Mouse (Mus musculus): ENCODE measurements around the gene Per2.
"Not testable (repeated sequence)": the region's sequence is repeated elsewhere in the genome, so short reads cannot be mapped to it uniquely, and the experiment has no call there.

The Per2 gene

DNA sequence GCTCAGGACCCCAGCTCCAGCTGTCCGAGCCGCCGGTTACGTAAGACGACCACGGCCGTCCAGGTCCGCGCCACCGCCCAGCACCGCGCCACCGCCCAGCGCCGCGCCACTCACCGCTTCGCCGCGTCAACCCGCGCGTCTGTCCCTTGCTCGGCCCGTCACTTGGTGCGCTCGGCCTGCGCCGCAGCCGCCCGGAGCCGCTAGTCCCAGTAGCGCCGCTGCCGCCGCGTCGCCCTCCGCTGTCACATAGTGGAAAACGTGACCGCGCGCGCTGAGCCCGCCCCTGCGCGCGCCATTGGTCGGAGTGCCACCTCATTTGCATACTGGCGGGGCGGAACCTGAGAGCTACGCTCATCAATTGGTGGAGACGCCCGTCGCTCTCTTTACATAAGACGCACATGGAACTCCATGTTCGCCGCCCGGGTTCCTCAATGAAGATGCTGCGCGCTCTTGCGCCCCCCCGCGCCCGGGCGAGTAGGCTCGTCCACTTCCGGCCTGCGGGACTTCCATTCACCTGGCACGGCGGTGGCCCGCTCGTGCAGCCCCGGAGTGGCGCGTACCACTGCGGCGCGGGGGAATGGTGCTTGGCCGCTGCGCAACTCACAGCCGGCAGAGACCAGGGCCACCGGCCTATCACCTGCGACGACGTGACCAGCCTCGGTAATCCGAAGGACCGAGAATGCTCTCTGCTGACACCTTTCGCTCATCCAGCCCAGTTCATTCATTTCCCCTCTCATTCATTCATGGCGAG, at the start of gene Per2:
Per2 (minus strand) TSS at position 266 of the 751 bp plus-strand sequence.
- in situ Hi-C loops (cut with MboI): no loop called here

DNA sequence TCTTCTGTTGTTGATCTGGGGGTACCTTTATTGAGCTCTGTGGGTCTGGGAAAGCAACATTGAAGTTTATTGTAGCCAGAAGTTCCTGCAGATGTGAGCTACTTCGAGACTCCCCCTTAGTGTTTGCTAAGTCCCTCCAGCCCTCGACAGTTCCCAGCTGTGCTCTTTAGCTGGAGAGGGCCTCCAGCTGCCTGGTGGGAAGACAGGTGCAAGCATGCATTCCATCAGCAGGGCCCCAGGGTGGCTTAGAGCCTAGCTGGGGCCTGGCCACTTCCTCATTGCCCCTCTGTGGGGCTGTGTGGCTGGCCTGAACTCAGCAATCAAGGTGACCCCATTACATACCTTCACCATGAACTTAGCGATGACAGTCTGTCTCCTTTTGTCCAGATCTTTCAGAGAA, 45.5 kb upstream of the Per2 start:
- in situ Hi-C loops (cut with MboI): no loop called here

DNA sequence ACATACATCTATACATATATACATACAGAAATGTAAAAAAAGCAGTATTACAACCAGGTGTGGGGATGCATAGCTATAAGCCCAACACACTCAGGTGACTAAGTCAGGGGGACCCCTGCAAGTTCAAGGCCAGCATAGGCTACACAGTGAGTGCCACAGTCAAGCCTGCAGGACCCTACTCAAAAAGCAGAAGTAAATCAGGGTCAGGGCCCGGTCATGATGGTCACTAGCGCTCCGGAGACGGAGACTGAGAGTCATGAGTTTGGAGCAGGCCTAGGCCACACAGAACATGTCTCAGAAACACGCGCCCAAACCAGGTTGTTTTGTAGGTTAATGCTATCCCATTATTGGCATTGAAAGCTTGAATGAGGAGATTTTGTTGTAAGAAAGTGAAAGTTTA, 39.5 kb upstream of the Per2 start:
- in situ Hi-C loops (cut with MboI): no loop called here

DNA sequence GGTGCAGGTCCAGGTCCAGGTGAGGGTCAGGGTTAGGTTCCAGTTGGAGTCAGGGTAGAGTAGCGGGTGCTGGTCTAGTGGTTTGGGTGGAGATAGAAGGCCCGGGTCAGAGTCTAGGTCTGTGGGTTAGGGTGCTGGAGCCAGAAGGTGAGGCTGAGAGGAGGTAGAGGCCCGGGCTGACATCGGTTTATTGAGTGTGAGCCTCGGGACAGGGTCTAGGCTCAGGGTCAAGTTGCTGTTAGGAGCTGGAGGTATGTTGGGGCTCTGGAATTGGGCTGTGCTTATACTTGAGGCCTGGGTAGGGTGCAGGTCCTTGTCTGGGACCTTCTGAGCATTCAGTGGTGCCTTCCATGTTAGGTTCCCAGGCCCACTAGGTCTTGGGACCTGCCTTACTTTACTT, 36.2 kb upstream of the Per2 start:
- in situ Hi-C loops (cut with MboI): no loop called here

DNA sequence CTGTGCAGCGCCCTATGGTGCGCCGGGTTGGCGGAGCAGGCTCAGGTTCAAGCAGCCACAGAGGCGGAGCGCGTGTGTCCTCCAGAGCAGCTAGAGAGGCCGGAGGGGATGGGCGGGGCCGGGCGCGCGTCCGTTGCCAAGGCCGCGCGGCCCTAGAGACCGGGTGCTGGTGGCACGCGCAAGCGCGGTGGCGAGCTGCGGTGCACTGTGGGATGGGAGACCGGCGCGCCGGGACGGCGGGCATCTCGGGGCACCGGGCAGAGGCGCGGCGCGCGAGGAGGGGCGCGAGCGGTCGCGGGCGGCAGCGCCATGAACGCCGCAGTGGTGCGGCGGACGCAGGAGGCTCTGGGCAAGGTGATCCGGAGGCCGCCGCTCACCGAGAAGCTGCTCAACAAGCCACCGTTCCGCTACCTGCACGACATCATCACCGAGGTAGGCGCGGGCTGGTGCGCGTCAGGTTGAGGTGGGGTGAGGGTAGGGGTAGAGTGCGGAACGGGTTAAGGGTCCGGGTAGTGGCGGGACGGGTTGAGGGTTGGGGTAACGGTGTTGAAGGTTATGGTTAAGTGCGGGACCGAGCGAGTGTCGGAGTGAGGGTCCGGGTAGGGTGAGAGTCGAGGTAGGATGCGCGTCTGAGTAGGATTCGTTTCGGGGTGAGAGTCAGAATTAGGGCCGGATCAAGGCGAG, 35.5 kb upstream of the Per2 start, which contains the start of gene Traf3ip1:
Traf3ip1 (plus strand) TSS at position 191 of the 684 bp plus-strand sequence.
- in situ Hi-C loops (cut with MboI): no loop called here

DNA sequence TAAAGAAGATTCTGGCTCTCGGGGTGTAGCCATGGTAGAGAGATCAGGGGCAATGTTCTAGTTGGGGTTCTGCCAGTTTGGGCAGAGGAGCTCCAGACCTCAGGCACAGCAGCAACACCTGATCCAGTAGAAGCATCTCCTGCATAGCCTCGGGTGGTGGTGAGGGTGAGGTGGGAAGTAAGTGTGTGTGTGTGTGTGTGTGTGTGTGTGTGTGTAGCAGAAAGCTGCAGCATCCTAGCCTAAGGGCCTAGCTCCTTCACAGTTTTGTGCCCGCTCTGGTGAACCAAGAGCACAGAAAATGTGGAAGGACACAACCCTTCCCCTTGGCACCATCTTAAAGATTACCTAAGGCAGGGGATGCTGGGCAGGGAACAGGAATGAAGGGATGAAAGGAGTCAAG, 34.8 kb upstream of the Per2 start:
- in situ Hi-C loops (cut with MboI): no loop called here

DNA sequence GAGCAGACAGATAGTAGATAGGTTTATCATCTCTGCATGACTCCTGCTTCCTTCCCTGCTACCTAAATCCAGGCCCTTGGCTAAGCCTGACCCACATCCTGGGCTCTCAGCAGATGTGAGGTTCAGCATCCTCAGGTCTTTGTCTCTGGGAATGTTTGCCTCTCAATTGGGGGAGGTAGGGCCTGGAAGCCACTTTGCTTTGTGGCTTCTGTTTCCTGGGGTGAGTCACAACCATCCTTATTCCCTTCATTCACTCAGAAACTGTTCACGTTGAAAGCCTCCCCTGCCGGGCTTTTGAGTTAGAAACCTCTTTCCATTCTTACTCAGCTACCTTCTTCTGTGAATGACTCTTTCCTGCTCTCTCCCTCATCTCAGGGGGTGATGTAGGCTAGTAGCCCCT, 33.6 kb upstream of the Per2 start:
- in situ Hi-C loops (cut with MboI): no loop called here

DNA sequence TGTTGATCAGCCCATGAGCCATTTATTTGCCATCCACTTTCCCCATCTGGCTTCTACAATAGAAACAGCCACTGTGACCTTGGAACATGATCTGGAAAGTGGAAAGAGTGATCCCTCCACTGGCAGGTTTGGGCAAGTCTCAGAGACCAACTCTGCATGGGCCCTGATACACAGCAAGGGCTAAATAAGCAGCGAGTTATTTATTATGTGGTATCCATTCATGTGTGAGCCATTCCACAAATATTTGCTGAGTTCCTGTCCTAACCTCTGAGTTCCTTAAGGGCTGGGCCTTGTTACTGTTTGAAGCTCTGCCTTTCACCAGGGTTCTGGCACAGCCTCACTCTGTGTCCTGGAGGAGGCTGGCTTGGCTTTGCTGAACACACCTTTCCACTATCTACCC, 31.2 kb upstream of the Per2 start:
- in situ Hi-C loops (cut with MboI): no loop called here

DNA sequence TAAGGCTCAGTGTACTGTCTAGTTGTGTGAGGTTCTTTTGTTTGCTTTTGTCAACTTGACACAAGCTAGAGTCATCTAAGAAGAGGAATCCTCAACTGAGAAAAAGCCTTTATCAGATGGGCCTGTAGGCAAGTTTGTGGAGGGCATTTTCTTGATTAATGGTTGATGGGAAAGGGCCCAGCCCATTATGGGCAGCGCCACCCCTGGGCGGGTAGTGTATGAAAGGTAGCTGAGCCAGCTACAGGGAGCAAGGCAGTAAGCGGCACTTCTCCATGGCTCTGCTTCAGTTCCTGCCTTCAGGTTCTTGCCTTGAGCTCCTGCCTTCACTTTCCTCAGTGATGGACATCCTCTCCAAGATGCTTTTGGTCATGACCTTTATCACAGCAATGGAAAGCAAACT, 27.0 kb upstream of the Per2 start:
- in situ Hi-C loops (cut with MboI): no loop called here

DNA sequence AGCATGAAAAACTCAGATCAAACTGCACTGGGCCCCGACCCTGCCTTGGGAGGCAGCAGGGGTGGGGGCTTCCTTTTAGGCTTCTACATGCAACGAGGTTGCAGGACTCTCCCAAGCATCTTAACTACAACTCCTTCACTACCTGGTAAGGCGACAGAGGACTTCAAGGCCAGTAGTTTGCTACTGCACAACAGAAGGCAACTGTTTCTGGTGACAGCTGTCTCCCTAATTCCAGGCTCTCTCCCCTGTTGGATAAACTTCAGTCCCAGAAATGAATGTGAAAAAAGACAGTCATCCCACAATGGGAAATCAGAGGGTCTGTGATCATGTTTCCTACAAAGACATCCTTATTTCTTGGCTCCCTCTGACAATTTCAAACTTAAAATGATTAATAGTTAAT, 26.3 kb upstream of the Per2 start:
- in situ Hi-C loops (cut with MboI): no loop called here

DNA sequence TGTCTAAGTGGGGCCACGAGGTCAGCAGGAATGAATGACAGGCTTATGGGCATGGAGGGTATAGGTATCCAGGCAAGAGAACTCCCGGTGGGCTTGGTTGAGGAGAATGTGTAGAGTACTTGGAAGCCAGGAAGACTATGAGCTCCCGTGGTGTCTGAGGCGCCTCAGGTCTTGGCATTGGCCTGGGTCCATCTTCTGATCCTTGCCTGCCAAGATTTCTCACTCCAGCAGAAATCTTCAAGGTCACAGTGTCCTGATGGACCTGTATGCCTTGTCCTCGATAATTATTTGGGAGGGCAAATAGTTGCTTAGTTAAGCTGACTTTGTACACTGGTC, 24.9 kb upstream of the Per2 start:
- in situ Hi-C loops (cut with MboI): no loop called here

DNA sequence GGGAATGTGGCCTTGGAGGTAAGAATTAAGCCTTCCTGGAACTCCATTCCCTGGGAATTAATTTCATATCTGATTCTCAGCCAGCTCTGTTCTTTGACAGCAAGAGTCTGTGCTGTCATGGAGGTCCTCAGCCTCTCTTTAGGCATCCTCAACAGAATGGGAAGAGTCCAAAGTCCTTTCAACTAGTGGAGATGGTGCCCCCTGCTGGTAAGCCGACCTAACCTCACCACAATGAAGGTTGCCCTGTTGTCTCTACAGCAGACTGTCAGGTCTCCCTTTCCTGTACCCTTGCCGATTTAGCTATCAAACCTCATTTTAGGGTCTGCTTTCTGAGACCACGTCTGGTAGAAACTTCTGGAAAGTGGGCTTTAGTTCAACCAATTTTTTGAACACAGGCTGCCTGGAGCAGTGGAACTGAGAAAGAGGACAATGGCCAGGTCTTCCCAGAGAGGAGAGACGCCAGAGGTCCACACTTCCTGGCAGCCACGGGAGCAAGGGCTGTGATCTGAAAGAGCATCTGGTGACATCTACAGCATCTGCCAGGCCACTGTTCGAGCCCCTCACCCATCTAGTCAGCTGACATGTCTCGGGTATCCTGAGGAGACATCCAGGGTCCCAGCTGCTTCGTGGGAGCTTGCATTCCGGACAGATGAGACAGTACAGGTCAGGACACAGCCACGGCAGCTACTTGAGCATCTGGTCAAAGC, 24.3 kb upstream of the Per2 start:
- in situ Hi-C loops (cut with MboI): no loop called here

DNA sequence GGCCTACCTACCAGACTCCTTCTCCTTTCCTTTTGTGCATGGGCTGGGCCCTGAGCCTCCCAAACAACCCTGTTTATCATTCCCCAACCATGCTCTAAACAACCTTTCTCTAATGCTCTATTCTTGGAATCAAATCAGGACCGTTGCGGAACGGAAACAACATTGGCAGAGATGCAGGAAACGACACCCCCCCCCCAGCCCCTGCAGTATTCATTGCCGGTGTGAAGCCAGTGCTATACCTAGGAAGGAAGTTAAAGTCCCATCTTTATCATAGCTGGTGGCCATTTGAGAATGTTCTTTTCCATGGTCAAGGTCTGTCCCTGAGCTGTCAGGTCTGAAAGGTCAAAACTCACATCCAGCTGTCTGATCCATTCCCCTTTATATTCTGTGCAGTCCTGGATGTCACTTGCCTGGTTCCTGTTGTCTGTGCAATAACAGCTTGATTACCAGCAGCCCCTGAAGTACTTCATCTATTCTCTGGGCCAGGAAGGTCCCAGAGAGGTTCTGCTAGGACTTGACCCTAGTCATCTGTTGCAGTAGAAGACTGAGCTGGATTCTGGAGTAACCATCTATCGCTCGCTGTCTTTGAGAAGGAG, 23.6 kb upstream of the Per2 start:
- in situ Hi-C loops (cut with MboI): no loop called here

DNA sequence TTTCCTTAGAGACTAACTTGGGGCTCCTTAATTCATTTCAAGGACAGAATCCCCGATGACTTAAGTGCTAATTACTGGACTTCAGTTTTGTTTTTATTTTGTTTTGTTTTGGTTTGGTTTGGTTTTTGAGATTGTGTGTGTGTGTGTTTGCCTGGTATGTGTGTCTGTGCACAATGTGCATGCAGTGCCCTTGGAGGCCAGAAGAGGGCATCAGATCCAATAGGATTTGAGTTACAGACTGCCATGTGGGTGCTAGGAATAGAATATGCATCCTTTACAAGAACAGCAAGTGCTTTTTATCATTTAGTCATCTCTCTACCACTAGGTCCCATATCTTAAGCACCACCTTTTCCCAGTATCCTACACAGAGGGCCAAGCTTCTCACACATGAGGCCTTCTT, 19.8 kb upstream of the Per2 start:
- in situ Hi-C loops (cut with MboI): no loop called here

DNA sequence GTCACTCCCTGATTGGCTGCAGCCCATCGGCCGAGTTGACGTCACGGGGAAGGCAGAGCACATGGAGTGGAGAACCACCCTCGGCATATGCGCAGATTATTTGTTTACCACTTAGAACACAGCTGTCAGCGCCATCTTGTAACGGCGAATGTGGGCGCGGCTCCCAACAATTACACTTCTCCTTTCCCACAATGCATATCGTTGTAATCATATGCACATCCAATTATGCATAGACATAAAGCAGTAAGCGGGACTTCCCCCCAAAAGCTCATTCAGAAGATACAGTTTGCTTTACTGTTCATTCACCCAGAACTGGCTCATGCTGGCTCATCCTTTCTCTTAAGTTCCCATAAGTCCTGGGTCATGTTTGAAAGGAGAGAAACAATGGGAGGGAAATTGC, 19.0 kb upstream of the Per2 start:
- in situ Hi-C loops (cut with MboI): not testable (repeated sequence)

DNA sequence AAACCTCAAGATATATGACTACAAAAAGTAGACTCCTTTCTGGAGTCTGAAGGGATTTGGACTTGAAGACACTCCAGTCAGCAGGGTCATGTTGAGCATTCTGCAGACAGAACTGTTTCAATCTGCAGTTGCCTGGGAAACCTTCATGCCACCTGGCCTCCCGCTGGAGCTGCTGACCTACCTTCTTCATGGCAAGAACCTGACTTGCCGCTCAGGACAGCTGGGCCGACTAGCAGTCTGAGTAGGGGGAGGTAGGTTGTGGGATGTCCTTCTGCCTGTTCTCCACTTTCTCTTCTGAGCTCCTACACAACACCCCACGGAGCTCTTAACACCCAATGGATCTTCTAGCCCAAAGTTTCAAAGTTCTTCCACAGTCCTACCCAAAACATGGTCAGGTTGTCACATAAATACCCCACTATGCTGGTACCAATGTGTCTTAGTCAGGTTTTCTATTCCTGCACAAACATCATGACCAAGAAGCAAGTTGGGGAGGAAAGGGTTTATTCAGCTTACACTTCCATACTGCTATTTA, 10.8 kb upstream of the Per2 start:
- in situ Hi-C loops (cut with MboI): no loop called here

DNA sequence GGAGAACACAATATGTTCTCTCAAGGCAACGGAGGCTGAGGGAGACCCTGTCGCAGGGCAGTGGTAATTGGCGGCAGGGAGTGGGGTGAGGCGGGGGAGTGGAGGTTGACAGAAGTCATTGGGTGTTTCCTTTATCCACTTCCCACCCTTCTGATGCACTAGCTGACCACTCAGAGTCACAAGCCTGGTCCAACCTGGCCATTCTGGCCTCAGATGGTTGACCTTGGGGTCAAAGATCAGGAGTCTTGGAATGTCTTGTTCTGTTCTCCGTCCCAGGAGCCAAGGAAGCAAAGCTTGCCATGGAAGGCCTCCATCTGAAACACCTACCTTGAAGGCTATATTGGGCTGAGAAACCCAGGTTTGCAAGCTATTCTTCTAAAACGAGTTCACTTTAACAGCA, 7.1 kb upstream of the Per2 start:
- in situ Hi-C loops (cut with MboI): no loop called here

DNA sequence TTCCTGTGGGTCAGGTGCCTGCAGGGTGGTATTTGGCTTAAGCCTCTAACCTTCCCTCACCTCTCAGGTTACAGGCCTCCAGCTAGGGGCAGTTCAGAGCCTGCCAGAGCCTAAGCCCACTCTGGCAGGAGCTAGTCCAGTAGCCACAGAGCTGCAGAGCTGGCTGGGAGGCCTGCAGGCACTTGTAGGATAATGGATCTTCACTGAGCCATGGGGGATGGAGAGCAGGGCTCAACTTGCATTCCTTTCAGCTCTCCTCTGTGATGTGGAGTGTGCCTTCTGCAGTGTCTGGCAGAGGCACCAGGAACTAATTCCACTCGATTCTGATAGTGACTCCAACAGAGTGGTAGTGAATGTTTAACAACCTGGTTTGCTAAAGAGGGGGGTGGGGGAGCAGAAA, 6.1 kb upstream of the Per2 start:
- in situ Hi-C loops (cut with MboI): no loop called here

DNA sequence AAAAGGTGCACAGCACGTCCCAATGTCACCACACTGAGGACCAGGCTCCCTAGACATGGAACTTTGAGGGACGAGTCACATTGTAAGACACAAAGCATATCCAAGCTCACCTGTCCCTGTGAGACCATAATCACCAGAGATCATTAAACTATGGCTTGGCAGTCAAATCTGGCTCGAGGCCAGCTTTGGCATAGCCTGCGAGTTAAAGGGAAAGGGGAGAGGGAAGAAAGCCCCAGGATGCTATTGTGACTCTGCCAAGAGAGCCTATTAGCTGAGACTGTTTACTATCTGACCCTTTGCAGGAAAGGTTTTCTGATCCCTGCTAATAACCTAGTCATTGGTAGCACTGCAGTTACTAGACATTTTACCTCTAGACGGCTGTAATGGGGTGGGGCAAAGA, 5.3 kb upstream of the Per2 start:
- in situ Hi-C loops (cut with MboI): no loop called here

DNA sequence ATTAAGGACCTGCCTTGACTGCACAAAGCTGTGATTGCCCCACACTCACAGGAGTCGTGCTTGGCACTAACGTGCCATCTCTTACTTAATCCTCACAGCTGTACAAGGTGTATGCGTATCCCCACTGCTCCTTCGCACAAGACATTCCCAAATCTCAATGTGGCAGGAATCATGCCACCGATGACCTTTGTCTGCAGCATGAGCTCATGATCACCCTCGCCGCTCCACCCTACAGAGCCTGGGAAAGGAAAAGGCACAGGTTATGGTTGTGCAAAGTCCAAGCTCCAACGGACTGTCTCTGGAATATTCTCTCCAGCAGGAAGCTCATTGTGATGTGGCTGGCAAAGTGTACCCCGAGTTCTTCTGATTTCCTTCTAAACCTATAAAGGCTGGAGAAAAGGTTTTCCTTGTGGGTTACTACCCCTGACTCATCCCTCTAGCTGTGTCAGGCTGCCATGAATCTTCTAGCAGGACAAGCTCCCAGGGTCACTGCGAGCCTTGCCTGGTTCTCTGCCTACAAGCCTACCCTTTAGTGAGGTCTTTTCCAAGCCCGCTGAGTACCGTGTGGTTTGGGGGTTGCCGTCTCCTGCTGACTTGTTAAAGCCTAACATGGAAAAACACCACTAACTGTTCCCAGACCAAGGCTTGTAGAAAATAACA, 4.3 kb upstream of the Per2 start:
- in situ Hi-C loops (cut with MboI): no loop called here

DNA sequence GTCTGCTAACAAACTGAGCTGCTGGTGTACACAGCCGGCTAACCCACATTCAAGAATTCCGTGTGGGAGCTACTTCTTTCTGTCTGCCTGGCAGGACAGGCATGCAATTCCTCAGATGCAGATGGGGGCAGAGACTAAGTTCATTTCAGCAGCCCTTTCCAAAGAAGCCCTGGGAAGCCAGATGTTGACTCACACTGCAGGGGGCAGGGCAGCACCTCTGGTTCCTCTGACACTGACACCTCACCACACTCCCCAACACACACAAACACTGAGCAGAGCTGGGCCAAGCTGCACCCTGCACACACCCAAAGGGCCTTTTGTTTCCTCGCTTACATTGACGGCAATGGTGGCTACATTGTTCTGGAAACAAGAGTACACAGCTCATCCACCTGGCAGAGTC, 1.4 kb upstream of the Per2 start:
- in situ Hi-C loops (cut with MboI): no loop called here

DNA sequence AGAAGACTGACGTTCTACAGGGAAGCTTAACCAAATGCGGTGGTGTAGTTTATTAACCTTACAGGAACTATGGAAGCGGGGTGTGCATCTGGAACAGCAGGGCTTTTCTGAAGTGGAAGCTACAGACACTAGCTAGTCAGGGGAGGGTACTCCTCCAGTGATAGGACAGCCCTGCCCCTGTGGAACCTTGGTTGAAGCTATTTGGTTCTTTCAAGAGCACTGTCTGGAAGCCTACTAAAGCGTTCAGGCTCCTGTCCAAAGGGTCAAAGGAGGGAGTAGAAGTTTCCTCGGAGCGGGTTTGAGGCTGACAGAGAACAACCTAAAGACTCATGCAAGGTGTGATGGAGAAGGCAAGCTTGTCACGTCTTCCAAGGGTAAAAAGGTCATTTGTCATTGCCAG, 945 bp upstream of the Per2 start:
- in situ Hi-C loops (cut with MboI): no loop called here

Measured in mature B cell (primary cell).